Mouse (Mus musculus) bone marrow macrophage, adult 2 months (primary cell): Measurements from ENCODE around the gene Ier2.

Experiments used
- CTCF ChIP-seq: IDR thresholded peaks from 2 replicates; pipeline ENCODE4 v1.5.1; 2012; ENCODE audit warnings: low read depth, mild to moderate bottlenecking, low read length, moderate library complexity
- POLR2A ChIP-seq: IDR thresholded peaks from 2 replicates; pipeline ENCODE4 v1.6.1; 2012; ENCODE audit warnings: mild to moderate bottlenecking, low read depth, low read length, borderline replicate concordance

DNA sequence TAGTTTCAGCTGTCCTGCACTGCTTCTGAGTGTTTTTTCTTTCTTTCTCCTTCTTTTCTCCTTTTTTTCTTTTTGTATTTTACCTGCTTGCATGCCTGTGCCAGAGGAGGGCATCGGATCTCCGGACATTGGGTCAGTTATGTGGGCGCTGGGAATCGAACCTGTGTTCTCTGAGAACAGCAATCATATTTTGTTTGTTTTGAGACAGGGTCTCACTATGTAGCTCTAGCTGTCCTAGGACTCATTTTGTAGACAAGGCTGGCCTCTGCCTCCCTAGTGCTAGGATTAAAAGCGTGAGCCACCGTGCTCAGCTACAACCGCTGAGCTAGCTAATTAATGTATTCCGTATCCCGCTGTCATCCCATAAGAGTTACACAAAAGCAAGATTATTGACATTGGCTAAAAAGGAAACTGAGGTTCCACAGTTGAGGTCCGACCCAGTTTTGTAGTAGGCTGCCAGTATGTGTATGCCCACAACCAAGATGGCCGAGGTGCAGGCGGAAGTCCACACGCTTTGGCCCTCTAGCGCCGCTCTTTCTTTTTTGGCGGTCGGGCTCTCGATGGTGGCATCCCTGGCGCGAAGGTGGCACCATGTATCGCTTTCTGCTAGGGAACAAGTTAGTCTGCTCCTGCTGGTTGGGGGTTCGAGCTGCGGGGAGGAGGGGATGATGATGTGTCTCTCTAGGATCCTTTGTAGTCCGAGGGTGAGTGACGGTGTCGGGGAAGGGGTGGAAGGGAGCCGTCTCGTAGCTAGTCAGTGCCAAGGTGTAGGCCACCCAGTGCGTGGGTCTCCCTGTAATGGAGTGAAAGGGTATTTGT lies 2.1 kb upstream of the Ier2 start:
- TF ChIP-seq POLR2A (no peak), CTCF (no peak)
